Mouse (Mus musculus) kidney, adult 2 months (tissue): Measurements from ENCODE around the gene Hpgd.

ENCODE experiments used
- CTCF ChIP-seq: fragments of 200-500 bp; conservative IDR thresholded peaks from 2 replicates; pipeline ENCODE4 v1.5.1; 2011; ENCODE audit warnings: low read depth, mild to moderate bottlenecking, control low read depth, low read length, moderate library complexity, mixed read lengths; ENCODE audit not compliant: insufficient read depth, insufficient read length
- POLR2A ChIP-seq: fragments of 200-500 bp; IDR thresholded peaks from one replicate; pipeline ENCODE4 v1.6.1; 2011; ENCODE audit warnings: low read depth, low read length, control low read depth

DNA sequence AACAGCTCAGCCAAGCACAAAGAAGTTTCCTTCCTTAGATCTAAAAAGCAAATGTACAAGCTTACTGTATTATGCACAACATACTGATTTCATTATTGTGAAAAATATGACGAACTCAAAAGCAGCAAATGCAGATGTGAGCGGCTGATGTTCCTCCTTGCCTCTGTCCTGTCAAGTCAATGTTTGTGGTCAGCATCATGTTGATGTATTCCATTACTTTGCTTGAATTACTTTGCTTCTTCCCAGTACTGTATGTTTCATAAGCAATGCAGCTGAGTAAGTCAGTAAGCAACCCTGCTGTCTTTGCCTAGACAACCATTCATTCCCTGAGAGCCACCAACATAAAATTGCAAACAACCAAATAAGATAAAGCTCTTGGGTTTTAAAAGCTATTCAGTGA is 7.7 kb upstream of the Hpgd start:
- TF ChIP-seq CTCF (no peak), POLR2A (no peak)
